Mouse (Mus musculus): ENCODE measurements at regions not wholly inside any gene's neighbourhood (a gene's known extent, or its start where the extent isn't known, plus 50 kb on each side); places are given as distances from the start of the nearest gene placed in this dataset.

GRCm38 (mm10) chr14:9161336-9161735 lies 495.3 kb upstream of the 4930452B06Rik start:
- no peak for DNase-seq

DNA sequence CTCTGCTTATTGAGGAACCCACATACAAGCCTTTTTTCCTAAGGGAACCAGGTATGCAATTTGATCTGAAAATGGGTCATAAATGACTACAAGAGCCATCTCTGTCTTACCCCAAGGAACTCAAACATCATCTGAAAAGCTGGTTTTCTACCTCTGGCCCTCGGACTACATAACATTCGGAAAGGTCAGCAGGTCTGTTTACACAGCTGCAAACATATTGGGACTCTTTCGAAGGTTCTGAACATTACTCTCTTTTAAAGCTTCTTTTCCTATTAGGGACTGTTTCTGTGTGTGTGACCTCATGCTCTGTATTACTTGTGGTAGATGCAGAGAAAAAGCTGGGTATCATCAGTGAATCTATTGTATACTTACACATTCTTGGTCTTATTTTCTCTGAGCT lies 491.9 kb upstream of the 4930452B06Rik start:
- DNase-seq: no peak

DNA sequence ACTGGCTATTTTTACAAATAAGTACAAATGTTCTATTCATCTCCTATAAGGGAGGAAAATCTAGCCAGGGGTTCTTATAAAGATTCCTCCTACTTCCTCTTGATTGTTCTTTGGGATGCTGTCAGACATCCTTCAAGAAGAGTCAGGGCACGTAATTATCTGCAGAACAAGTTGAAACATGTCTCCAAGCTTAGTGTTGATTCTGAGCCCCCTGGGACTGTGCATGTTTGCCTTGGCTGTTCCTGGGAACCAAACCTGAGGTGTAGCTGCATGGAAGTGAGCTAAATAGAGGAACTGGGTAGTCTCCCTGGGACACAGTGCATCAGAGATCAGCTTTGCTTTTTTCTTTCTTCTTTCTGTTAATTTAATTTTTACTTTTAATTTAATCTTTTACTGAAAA lies 484.8 kb upstream of the 4930452B06Rik start:
- no peak for DNase-seq

DNA sequence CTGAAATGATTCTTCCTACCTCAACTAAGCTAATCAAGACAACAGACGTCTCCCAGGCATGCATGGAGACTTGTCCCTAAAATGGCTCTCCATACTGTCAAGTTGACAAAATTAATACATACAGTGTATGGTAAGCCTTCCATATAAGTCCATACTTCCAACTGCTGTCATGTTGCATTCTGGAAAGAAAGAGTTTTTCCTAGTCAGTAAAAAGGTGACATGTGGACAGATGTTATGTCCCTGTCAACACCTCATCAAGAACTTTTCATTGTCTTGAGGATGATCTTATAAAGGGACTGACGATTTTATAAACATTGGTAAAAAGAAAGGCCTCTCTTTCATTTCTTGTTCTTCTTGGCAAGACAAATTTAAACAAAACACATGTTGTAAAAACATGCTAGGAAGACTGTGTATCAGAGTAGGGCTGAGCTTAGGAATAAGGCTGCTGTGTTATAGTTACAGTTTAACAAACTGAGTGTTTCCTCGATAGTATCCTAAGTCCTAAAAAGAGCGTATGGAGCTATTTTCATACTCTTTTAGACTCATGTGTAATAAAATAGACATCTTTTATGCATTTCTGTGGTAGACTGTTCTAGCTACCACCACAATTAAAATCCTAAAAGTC lies 480.7 kb upstream of the 4930452B06Rik start:
- no peak for DNase-seq

GRCm38 (mm10) chr14:9105708-9106107 lies 439.7 kb upstream of the 4930452B06Rik start:
- DNase-seq: no peak

GRCm38 (mm10) chr14:9089625-9090326 lies 423.7 kb upstream of the 4930452B06Rik start:
- no peak for DNase-seq

DNA sequence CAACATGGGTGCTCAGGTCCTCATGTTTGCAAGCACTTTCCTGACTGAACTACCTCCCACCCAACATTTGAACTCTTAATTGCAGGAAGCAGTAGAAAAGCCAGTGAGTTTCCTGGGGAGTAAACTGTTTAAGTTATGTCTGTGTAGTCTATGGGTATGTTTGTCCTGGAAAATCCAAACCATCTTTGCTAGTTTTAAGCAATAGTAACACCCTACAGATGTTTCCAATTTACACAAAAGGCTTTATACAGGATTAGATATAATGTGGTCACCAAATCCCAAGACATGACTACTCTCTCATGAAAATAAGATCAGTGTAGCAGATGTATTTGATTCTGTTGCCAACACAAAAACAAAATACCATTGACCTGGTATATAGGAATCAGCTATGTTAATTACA lies 421.1 kb upstream of the 4930452B06Rik start:
- no peak for DNase-seq

- DNase-seq: no peak
Observed at GRCm38 (mm10) chr14:9079632-9080031, 413.6 kb upstream of the 4930452B06Rik start.

- DNase-seq: no peak
Observed at GRCm38 (mm10) chr14:9079014-9079413, 413.0 kb upstream of the 4930452B06Rik start.

DNA sequence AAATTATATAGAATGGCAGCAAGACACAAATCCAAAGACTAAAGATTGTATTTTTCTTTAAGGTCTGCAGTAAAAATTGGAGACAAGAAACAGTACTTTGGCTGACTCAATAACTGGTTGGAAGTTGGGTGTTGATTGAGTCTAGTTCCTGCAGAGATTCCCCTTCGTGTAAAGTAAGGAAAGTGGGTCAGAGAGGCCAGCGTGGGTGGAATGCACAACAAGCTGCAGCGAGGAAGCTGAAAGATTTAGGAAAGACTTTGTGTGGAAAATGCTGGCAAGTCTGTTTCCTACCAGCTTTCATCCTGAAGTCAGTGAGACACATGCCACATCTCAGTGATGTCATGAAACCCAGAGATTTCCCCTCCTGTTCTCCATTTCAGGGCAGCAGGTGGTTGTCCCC lies 405.1 kb upstream of the 4930452B06Rik start:
- no peak for DNase-seq

DNA sequence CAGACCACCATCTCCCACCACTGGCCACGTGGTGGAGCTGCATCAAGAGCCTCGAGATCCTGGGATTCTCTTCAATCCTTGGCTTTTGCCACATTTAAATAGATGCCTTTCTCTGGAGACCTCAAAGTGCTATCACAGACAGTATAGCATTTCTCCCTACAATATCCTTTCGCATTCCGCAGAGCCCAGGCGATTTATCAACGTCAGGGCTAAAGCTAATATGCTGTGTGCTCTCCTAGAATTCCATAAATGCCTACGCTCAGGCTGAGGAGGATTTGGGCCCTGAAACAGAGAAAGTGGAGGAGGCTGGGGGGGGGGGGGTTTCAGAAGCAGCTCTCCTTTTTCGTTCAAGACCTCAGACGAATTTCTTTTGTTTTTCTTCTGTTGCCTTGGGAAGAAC lies 394.0 kb upstream of the 4930452B06Rik start:
- DNase-seq: no peak

DNA sequence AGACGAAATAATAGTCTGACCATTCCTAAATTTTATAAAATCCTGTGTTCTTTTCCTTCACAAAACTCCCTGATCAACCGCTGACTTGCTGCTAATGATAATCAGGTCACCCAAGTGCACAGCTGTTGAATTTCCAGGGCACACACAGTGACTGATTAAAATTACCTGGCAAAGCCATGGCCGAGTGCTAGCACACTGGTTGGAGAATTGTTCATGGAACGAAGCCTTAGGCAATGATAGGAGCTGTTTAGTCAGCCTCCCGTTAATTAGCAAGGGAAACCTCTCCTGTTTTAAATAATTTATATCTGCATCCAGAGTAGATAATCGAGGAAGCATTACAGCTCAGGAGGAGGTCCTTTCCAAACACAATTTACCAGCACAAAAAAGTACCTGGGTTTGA lies 362.8 kb upstream of the 4930452B06Rik start:
- DNase-seq: no peak

GRCm38 (mm10) chr14:9015826-9016225 lies 349.8 kb upstream of the 4930452B06Rik start:
- no peak for DNase-seq

- DNase-seq: no peak
Observed at GRCm38 (mm10) chr14:9003034-9003433, 337.0 kb upstream of the 4930452B06Rik start.

GRCm38 (mm10) chr14:9000408-9001092 lies 334.5 kb upstream of the 4930452B06Rik start:
- DNase-seq: no peak

- DNase-seq: no peak
Observed at GRCm38 (mm10) chr14:8999815-9000214, 333.8 kb upstream of the 4930452B06Rik start.

- no peak for DNase-seq
Observed at GRCm38 (mm10) chr14:8993421-8993820, 327.4 kb upstream of the 4930452B06Rik start.

GRCm38 (mm10) chr14:8985086-8985793 lies 319.2 kb upstream of the 4930452B06Rik start:
- no peak for DNase-seq

DNA sequence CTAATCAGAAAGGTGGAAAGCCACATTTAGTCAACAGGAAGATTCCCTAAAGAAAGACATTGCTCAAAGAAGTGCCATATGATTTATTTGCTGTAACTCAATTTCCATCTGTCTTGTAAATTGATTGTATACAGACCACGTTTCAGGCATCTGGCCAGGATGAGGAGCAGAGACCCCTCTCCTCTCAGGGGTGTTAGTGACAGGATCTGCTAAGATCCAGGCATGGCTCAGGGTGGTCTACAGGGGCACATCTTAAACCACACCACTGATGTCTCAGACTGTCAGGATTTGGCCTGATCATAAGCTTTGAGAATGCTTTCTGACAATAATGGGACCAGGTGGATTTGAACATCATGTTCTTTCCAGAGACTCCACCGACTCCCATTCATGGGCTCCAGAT lies 295.5 kb upstream of the 4930452B06Rik start:
- no peak for DNase-seq

DNA sequence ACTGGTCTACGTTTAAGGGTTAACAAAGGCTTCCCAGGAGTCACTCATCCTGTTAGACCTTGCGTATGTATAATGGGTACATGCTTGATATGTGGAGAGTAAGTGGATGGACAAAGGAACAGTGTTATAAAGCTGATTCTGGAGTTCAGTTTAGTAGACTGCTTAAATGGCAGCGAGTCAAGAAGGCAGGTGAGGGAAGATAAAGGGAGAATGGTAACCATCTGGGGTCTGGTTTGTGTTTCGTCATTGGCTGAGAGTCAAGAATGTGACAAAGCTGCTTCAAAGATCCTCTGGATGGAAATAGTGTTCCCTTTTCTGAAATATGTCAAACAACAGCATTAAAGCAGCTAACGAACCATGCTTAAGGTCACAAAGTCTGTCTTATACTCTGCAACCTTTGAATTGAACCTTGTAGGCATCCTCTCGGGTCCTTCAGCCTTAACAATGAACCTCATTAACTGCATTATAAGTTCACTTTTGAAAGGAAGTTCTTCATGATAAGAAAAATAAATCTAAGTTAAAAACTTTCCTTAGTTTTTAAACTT lies 286.9 kb upstream of the 4930452B06Rik start:
- DNase-seq: no peak

- DNase-seq: no peak
Observed at GRCm38 (mm10) chr14:8948751-8949150, 282.7 kb upstream of the 4930452B06Rik start.

DNA sequence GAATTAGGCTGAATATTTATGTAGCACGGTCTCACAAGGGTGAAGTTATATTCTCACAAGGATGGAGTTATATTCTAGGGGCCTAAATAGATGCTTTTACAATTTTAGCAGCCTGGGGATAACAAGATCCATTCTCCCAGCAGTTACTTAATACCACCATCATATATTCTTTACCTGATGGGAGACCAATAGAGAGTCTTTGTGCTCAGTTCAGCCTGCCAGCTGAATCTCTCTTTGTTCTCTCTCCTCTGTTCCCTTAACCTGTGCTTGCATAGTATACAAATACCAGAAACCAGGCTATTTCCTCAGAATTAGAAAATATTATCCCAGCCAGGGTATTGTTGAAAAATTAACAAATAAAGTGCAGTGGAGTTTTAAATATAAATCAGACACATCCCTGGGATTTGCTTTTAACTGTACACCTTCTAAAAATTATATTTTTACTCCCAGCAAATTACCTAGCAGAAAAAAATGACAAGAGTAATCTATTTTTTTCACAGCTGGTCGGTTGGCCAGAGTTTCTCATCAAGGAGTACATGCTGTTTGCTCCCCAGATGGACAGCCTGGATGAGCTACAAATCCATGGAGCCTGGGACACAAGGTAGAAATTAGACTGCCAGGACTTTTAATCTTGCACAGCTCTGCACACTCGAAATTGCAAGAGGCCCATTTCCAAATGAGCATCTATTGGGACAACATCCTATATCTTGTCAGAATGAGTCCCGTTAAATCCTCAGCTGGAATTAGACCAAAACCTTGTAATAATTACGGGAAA lies 281.0 kb upstream of the 4930452B06Rik start:
- no peak for DNase-seq
